Mouse (Mus musculus): ENCODE results near the gene Pde11a. TPM values are rescaled to one million over a fixed set of nuclear protein-coding genes. Genes with fewer than 3 reads are reported as not detected.

The Pde11a gene
- polyA plus RNA-seq, 1 experiment from 2014 or later = 0.06 TPM

- Histone ChIP-seq H3K9ac (no peak overlapping the region), H3K36me3 (no peaks in the 10 kb centered on the region), H3K4me3 (no peak overlapping the region), H3K4me1 (replicated peaks) (no peaks in the 10 kb centered on the region), H3K27ac (ENCODE audit: poor library complexity, severe bottlenecking) (no peak overlapping the region), H3K9me3 (replicated peaks) (no peaks in the 10 kb centered on the region), H3K4me2 (no peak overlapping the region), H3K27me3 (replicated peaks) (no peaks in the 10 kb centered on the region)
- 83% methylated on average over 6 of the region's 6 CpGs for WGBS
- ATAC-seq (ENCODE audit: insufficient number of reproducible peaks, low FRiP score) = no peak
Measured at GRCm38 (mm10) chr2:76319231-76319630, 19.3 kb downstream of the Pde11a start.

GRCm38 (mm10) chr2:76287671-76288070 lies 50.9 kb downstream of the Pde11a start:
- H3K4me3 ChIP-seq = no peak overlapping the region
- H3K4me1 ChIP-seq (replicated peaks) = peaks cover 6% of the 10 kb centered on the region; the same call in 1 of the 2 replicates
- H3K27ac ChIP-seq (ENCODE audit: poor library complexity, severe bottlenecking) = no peak overlapping the region
- no peak overlapping the region for H3K4me2 ChIP-seq
- H3K27me3 ChIP-seq (replicated peaks) = no peaks in the 10 kb centered on the region
- H3K9ac ChIP-seq = no peak overlapping the region
- no peaks in the 10 kb centered on the region for H3K36me3 ChIP-seq
- no peaks in the 10 kb centered on the region; the same call in 1 of the 2 replicates for H3K9me3 ChIP-seq (replicated peaks)
- no peak for ATAC-seq (ENCODE audit: insufficient number of reproducible peaks, low FRiP score)
- 86% methylated on average over 3 of the region's 3 CpGs for WGBS

- no peak overlapping the region for H3K4me3 ChIP-seq
- H3K4me1 ChIP-seq (replicated peaks) = peaks cover 6% of the 10 kb centered on the region; the same call in 1 of the 2 replicates
- no peak overlapping the region for H3K27ac ChIP-seq (ENCODE audit: poor library complexity, severe bottlenecking)
- 52% methylated on average over 4 of the region's 4 CpGs for WGBS
- no peaks in the 10 kb centered on the region for H3K36me3 ChIP-seq
- no peak overlapping the region for H3K9ac ChIP-seq
- no peaks in the 10 kb centered on the region for H3K27me3 ChIP-seq (replicated peaks)
- H3K9me3 ChIP-seq (replicated peaks) = no peaks in the 10 kb centered on the region; the same call in 1 of the 2 replicates
- ATAC-seq (ENCODE audit: insufficient number of reproducible peaks, low FRiP score) = no peak
- H3K4me2 ChIP-seq = no peak overlapping the region
Measured at GRCm38 (mm10) chr2:76286288-76286740, 52.3 kb downstream of the Pde11a start.

- Histone ChIP-seq H3K36me3 (no peaks in the 10 kb centered on the region), H3K4me3 (no peak overlapping the region), H3K27ac (ENCODE audit: poor library complexity, severe bottlenecking) (no peak overlapping the region), H3K9me3 (replicated peaks) (no peaks in the 10 kb centered on the region; the same call in 1 of the 2 replicates), H3K9ac (no peak overlapping the region), H3K4me2 (no peak overlapping the region), H3K27me3 (replicated peaks) (no peaks in the 10 kb centered on the region), H3K4me1 (replicated peaks) (peaks cover 6% of the 10 kb centered on the region; the same call in 1 of the 2 replicates)
- no peak for ATAC-seq (ENCODE audit: insufficient number of reproducible peaks, low FRiP score)
- 73% methylated on average over 3 of the region's 3 CpGs for WGBS
Measured at GRCm38 (mm10) chr2:76285150-76285549, 53.4 kb downstream of the Pde11a start.

GRCm38 (mm10) chr2:76283378-76284132 lies 55.0 kb downstream of the Pde11a start:
- H3K9ac ChIP-seq = no peak overlapping the region
- no peaks in the 10 kb centered on the region for H3K27me3 ChIP-seq (replicated peaks)
- no peak overlapping the region for H3K4me2 ChIP-seq
- H3K36me3 ChIP-seq = no peaks in the 10 kb centered on the region
- ATAC-seq (ENCODE audit: insufficient number of reproducible peaks, low FRiP score) = no peak
- H3K9me3 ChIP-seq (replicated peaks) = no peaks in the 10 kb centered on the region; the same call in 1 of the 2 replicates
- H3K4me1 ChIP-seq (replicated peaks) = peaks cover 6% of the 10 kb centered on the region; the same call in 1 of the 2 replicates
- no peak overlapping the region for H3K27ac ChIP-seq (ENCODE audit: poor library complexity, severe bottlenecking)
- WGBS = 73% methylated on average over 6 of the region's 6 CpGs
- H3K4me3 ChIP-seq = no peak overlapping the region

- ATAC-seq (ENCODE audit: insufficient number of reproducible peaks, low FRiP score) = no peak
- no peak overlapping the region for H3K4me2 ChIP-seq
- H3K36me3 ChIP-seq = no peaks in the 10 kb centered on the region
- no peaks in the 10 kb centered on the region for H3K9me3 ChIP-seq (replicated peaks)
- no peak overlapping the region for H3K27ac ChIP-seq (ENCODE audit: poor library complexity, severe bottlenecking)
- 0 out of 2 replicates have a peak, but pooled peaks cover 2% of the 10 kb centered on the region for H3K27me3 ChIP-seq (replicated peaks)
- WGBS = 71% methylated on average over 1 of the region's 1 CpGs
- no peak overlapping the region for H3K9ac ChIP-seq
- H3K4me1 ChIP-seq (replicated peaks) = no peaks in the 10 kb centered on the region
- H3K4me3 ChIP-seq = no peak overlapping the region
Measured at GRCm38 (mm10) chr2:76269494-76269893, 69.1 kb downstream of the Pde11a start.

- Histone ChIP-seq H3K4me2 (no peak overlapping the region), H3K27ac (ENCODE audit: poor library complexity, severe bottlenecking) (no peak overlapping the region), H3K9me3 (replicated peaks) (no peaks in the 10 kb centered on the region), H3K4me1 (replicated peaks) (no peaks in the 10 kb centered on the region), H3K36me3 (no peaks in the 10 kb centered on the region), H3K27me3 (replicated peaks) (0 out of 2 replicates have a peak, but pooled peaks cover 2% of the 10 kb centered on the region), H3K9ac (no peak overlapping the region), H3K4me3 (no peak overlapping the region)
- ATAC-seq (ENCODE audit: insufficient number of reproducible peaks, low FRiP score) = no peak
- WGBS = 86% methylated on average over 6 of the region's 6 CpGs
Measured at GRCm38 (mm10) chr2:76267335-76267734, 71.2 kb downstream of the Pde11a start.

GRCm38 (mm10) chr2:76266622-76267021 lies 72.0 kb downstream of the Pde11a start:
- H3K4me3 ChIP-seq = no peak overlapping the region
- WGBS = 86% methylated on average over 10 of the region's 10 CpGs
- no peaks in the 10 kb centered on the region for H3K4me1 ChIP-seq (replicated peaks)
- H3K9me3 ChIP-seq (replicated peaks) = no peaks in the 10 kb centered on the region
- no peak overlapping the region for H3K4me2 ChIP-seq
- H3K27me3 ChIP-seq (replicated peaks) = 0 out of 2 replicates have a peak, but pooled peaks cover 2% of the 10 kb centered on the region
- no peak for ATAC-seq (ENCODE audit: insufficient number of reproducible peaks, low FRiP score)
- no peaks in the 10 kb centered on the region for H3K36me3 ChIP-seq
- no peak overlapping the region for H3K9ac ChIP-seq
- no peak overlapping the region for H3K27ac ChIP-seq (ENCODE audit: poor library complexity, severe bottlenecking)

GRCm38 (mm10) chr2:76264258-76264657 lies 74.3 kb downstream of the Pde11a start:
- no peaks in the 10 kb centered on the region for H3K4me1 ChIP-seq (replicated peaks)
- H3K9ac ChIP-seq = no peak overlapping the region
- no peaks in the 10 kb centered on the region for H3K9me3 ChIP-seq (replicated peaks)
- no peak overlapping the region for H3K4me3 ChIP-seq
- no peaks in the 10 kb centered on the region for H3K27me3 ChIP-seq (replicated peaks)
- H3K36me3 ChIP-seq = no peaks in the 10 kb centered on the region
- no peak overlapping the region for H3K27ac ChIP-seq (ENCODE audit: poor library complexity, severe bottlenecking)
- WGBS = 59% methylated on average over 10 of the region's 10 CpGs
- ATAC-seq (ENCODE audit: insufficient number of reproducible peaks, low FRiP score) = no peak
- no peak overlapping the region for H3K4me2 ChIP-seq

- no peaks in the 10 kb centered on the region for H3K4me1 ChIP-seq (replicated peaks)
- H3K4me3 ChIP-seq = no peak overlapping the region
- H3K9ac ChIP-seq = no peak overlapping the region
- no peak overlapping the region for H3K27ac ChIP-seq (ENCODE audit: poor library complexity, severe bottlenecking)
- no peak overlapping the region for H3K4me2 ChIP-seq
- no peaks in the 10 kb centered on the region for H3K27me3 ChIP-seq (replicated peaks)
- no peaks in the 10 kb centered on the region for H3K9me3 ChIP-seq (replicated peaks)
- ATAC-seq (ENCODE audit: insufficient number of reproducible peaks, low FRiP score) = no peak
- WGBS = 66% methylated on average over 10 of the region's 10 CpGs
- no peaks in the 10 kb centered on the region for H3K36me3 ChIP-seq
Measured at GRCm38 (mm10) chr2:76262661-76263060, 75.9 kb downstream of the Pde11a start.

- no peak overlapping the region for H3K9ac ChIP-seq
- ATAC-seq (ENCODE audit: insufficient number of reproducible peaks, low FRiP score) = no peak
- H3K9me3 ChIP-seq (replicated peaks) = 0 out of 2 replicates have a peak, but pooled peaks cover 3% of the 10 kb centered on the region
- H3K4me2 ChIP-seq = no peak overlapping the region
- H3K4me3 ChIP-seq = no peak overlapping the region
- no peaks in the 10 kb centered on the region for H3K36me3 ChIP-seq
- H3K4me1 ChIP-seq (replicated peaks) = no peaks in the 10 kb centered on the region
- no peak overlapping the region for H3K27ac ChIP-seq (ENCODE audit: poor library complexity, severe bottlenecking)
- H3K27me3 ChIP-seq (replicated peaks) = no peaks in the 10 kb centered on the region
- WGBS = 45% methylated on average over 6 of the region's 6 CpGs
Measured at GRCm38 (mm10) chr2:76254833-76255232, 83.7 kb downstream of the Pde11a start.
